Mouse (Mus musculus) forebrain, postnatal 0 days (tissue): ENCODE measurements around the gene Nsa2. TPM values are rescaled to one million over a fixed set of nuclear protein-coding genes. Genes with fewer than 3 reads are reported as not detected.
"Not testable (repeated sequence)": the region's sequence is repeated elsewhere in the genome, so short reads cannot be mapped to it uniquely, and the experiment has no call there.

Source experiments
- ATAC-seq: fragments of 200-750 bp; cut with Nextera tagmentation; 2 replicates; pipeline ENCODE4 v1.8.0; 2017; ENCODE audit warnings: mild to moderate bottlenecking, moderate library complexity
- DNase-seq: peaks from one replicate; pipeline ENCODE4 v3.0.0-alpha.2; 2015
- H3K27ac ChIP-seq: fragments of 300-500 bp; sonication (generic); 2 replicates; pipeline ENCODE4 v1.5.1; 2014; ENCODE audit warnings: low read depth, mild to moderate bottlenecking, antibody characterized with exemption, low read length, moderate library complexity, mixed read lengths
- H3K27me3 ChIP-seq: fragments of 300-500 bp; sonication (generic); 2 replicates; pipeline ENCODE4 v1.6.1; 2014; ENCODE audit warnings: mild to moderate bottlenecking, low read length, mixed read lengths; ENCODE audit not compliant: insufficient read depth
- H3K36me3 ChIP-seq: fragments of 300-500 bp; sonication (generic); 2 replicates; pipeline ENCODE4 v1.6.1; 2014; ENCODE audit warnings: mild to moderate bottlenecking, moderate library complexity; ENCODE audit not compliant: insufficient read depth
- H3K4me1 ChIP-seq: fragments of 300-500 bp; sonication (generic); 2 replicates; pipeline ENCODE4 v1.6.1; 2014; ENCODE audit warnings: antibody characterized with exemption; ENCODE audit not compliant: insufficient read depth
- H3K4me2 ChIP-seq: fragments of 300-500 bp; sonication (generic); 2 replicates; pipeline ENCODE4 v1.6.1; 2014; ENCODE audit warnings: low read depth, mild to moderate bottlenecking, moderate library complexity
- H3K4me3 ChIP-seq: fragments of 300-500 bp; sonication (generic); 2 replicates; pipeline ENCODE4 v1.5.1; 2014; ENCODE audit warnings: low read depth, low read length, mixed read lengths
- H3K9ac ChIP-seq: fragments of 300-500 bp; sonication (generic); 2 replicates; pipeline ENCODE4 v1.6.1; 2014; ENCODE audit warnings: mild to moderate bottlenecking
- H3K9me3 ChIP-seq: fragments of 300-500 bp; sonication (generic); 2 replicates; pipeline ENCODE4 v1.6.1; 2016; ENCODE audit warnings: low read length
- CTCF ChIP-seq: sonication (generic); IDR thresholded peaks from 2 replicates; pipeline ENCODE4 v1.5.1; 2016; ENCODE audit warnings: antibody characterized with exemption, control low read depth, low read depth
- WGBS: fragments of 180-500 bp; shearing (Covaris S2); extraction: QIAGEN DNeasy Blood & Tissue Kit; methylation state at CpG from one replicate; pipeline ENCODE4 v1.1.7; 2014; 5-methylcytosine and 5-hydroxymethylcytosine counted together
- polyA plus RNA-seq: library from polyadenylated mRNA; unstranded; fragments of >200 nt; fragmentation: Nextera tagmentation; extraction: Ambion mirVana; gene quantifications from 2 replicates; pipeline ENCODE4 v1.2.1, GENCODE M21; 2015
- total RNA-seq: library from RNA; depleted of rRNA; stranded (reverse); fragments of >200 nt; gene quantifications from 2 replicates; pipeline ENCODE4 v1.2.3, GENCODE M21; 2014

Nsa2 gene
- total and polyA plus RNA-seq, 2 experiments from 2014 or later, result 43.5 to 48.6 TPM

DNA sequence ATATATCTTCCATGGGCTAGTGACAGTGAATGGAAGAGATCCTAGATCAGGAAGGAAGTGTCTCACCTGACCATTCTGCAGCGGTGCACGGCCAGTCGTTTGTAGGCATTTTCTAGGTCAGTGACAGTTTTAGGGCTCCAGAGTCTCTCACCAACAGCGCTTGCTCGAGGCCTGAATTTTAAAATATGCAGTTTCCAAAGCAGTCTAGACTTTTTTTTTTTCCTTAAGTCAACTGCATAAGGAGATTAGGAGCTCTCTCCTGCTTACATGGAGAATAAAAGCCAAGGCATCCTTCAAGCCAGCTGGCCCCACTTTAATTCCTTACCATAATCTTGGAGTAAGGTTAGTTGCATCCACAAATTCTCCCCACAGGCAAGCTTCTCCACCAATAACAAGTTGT lies 39.0 kb upstream of the Nsa2 start:
- H3K9ac ChIP-seq, result no peak overlapping the region
- H3K4me1 ChIP-seq, result no peaks in the 10 kb centered on the region
- no peaks in the 10 kb centered on the region for H3K27me3 ChIP-seq
- WGBS, result 77% methylated on average over 5 of the region's 5 CpGs
- H3K4me2 ChIP-seq, result no peak overlapping the region
- peaks cover 63% of the 10 kb centered on the region for H3K36me3 ChIP-seq
- ATAC-seq (no peak), DNase-seq (no peak)
- H3K27ac ChIP-seq, result no peak overlapping the region
- TF ChIP-seq CTCF, result no peak
- H3K4me3 ChIP-seq, result no peak overlapping the region
- H3K9me3 ChIP-seq, result no peaks in the 10 kb centered on the region

DNA sequence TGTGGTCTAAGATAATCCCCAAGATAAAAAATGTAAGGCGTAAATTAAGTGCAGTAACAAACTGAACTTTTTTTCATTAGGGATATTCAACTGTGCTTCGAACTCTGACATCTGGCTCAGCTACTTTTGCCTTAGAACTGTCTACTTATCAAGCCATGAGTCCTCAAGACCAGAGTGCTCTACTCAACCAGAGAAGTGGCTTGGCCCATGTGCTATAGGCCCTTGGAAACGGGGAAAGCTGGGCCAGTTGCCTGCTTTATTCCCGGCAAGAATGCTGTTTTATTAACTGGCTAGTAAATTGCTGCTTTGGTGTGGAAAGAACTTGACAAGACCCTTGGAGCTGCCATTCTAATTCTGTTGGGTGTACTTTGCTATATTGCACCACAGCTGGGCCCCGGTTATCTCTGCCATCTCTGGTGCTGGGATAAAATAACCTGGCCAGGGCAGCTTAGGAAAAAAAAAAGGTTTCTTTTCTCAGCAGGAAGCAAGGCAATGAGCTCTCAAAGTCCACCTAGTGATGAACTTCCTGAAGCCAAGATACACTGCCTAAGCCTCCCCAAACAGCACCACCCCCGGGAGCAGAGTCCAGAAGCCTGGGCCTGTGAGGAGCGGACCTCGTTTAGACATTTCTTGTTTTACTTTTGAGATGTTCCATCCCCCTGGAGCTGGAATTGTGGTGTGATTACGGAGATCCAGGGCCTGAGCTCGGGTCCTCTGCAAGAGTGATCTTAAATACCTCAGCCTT lies 38.0 kb upstream of the Nsa2 start:
- H3K9me3 ChIP-seq, result no peaks in the 10 kb centered on the region
- H3K4me2 ChIP-seq, result no peak overlapping the region
- no peak for ATAC-seq
- no peaks in the 10 kb centered on the region for H3K27me3 ChIP-seq
- WGBS, result 80% methylated on average over 10 of the region's 10 CpGs
- no peak overlapping the region for H3K27ac ChIP-seq
- H3K4me3 ChIP-seq, result no peak overlapping the region
- no peaks in the 10 kb centered on the region for H3K4me1 ChIP-seq
- no peak overlapping the region for H3K9ac ChIP-seq
- no peak for DNase-seq
- no peak for TF ChIP-seq CTCF
- peaks cover 66% of the 10 kb centered on the region for H3K36me3 ChIP-seq

- H3K27me3 ChIP-seq, result no peaks in the 10 kb centered on the region
- peak; percentile 69 for TF ChIP-seq CTCF
- 60% methylated on average over 4 of the region's 4 CpGs for WGBS
These were observed 8.1 kb upstream of the Nsa2 start for GRCm38 (mm10) chr13:97145834-97146233.

GRCm38 (mm10) chr13:97142321-97142720 lies 4.6 kb upstream of the Nsa2 start:
- 0 out of 2 replicates have a peak, but pooled peaks cover 4% of the 10 kb centered on the region for H3K4me1 ChIP-seq
- H3K27ac ChIP-seq, result no peak overlapping the region
- H3K36me3 ChIP-seq, result peaks cover 35% of the 10 kb centered on the region
- H3K4me3 ChIP-seq, result no peak overlapping the region
- H3K4me2 ChIP-seq, result no peak overlapping the region
- WGBS, result 90% methylated on average over 7 of the region's 7 CpGs
- H3K9ac ChIP-seq, result no peak overlapping the region
- H3K27me3 ChIP-seq, result no peaks in the 10 kb centered on the region
- no peak for TF ChIP-seq CTCF
- no peak for DNase-seq
- no peaks in the 10 kb centered on the region for H3K9me3 ChIP-seq
- ATAC-seq, result no peak

More at GRCm38 (mm10) chr13:97145834-97146233, 8.1 kb upstream of the Nsa2 start:
- DNase-seq, result peak; percentile 60
- no peak overlapping the region for H3K4me3 ChIP-seq
- H3K4me2 ChIP-seq, result no peak overlapping the region
- H3K9me3 ChIP-seq, result no peaks in the 10 kb centered on the region
- no peak for ATAC-seq
- no peak overlapping the region for H3K9ac ChIP-seq
- peaks cover 60% of the 10 kb centered on the region for H3K36me3 ChIP-seq
- H3K4me1 ChIP-seq, result no peaks in the 10 kb centered on the region
- H3K27ac ChIP-seq, result no peak overlapping the region

DNA sequence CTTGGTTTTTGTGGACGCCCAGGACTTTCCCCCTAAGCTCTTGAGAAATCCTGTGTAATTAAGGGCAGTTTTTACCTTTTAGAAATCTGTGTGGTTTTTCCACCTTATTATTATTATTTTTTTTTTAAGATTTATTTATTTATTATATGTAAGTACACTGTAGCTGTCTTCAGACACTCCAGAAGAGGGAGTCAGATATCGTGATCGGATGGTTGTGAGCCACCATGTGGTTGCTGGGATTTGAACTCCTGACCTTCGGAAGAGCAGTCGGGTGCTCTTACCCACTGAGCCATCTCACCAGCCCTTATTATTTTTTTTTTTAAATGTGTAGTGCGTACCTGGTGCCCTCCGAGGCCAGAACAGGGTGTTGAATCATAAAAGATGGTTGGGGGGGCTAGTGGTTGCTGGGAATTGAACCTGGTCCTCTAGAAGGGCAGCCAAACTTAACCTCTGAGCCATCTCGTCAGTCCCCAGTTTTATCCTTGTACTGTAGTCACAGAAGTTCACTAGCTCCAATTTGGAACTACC lies 731 bp upstream of the Nsa2 start:
- Histone ChIP-seq H3K9ac (peak overlapping the region; percentile 78), H3K4me3 (peak overlapping the region; percentile 57), H3K27ac (peak overlapping the region; percentile 80), H3K4me2 (peak overlapping the region; percentile 50), H3K36me3 (peaks cover 19% of the 10 kb centered on the region)
- H3K27me3 ChIP-seq, ATAC-seq, H3K4me1 ChIP-seq, H3K9me3 ChIP-seq, DNase-seq: not testable (repeated sequence)
- WGBS, result 35% methylated on average over 8 of the region's 8 CpGs

GRCm38 (mm10) chr13:97130413-97130812 lies 7.3 kb downstream of the Nsa2 start:
- H3K27ac ChIP-seq, ATAC-seq, H3K4me2 ChIP-seq, H3K4me3 ChIP-seq, H3K27me3 ChIP-seq, DNase-seq, H3K9me3 ChIP-seq, H3K9ac ChIP-seq, H3K4me1 ChIP-seq: not testable (repeated sequence)
- no CpG with 5 or more reads among the region's 2 CpGs for WGBS
- H3K36me3 ChIP-seq, result peaks cover 20% of the 10 kb centered on the region

GRCm38 (mm10) chr13:97129654-97130053 lies 8.1 kb downstream of the Nsa2 start:
- not testable (repeated sequence) for DNase-seq, H3K9me3 ChIP-seq, H3K27me3 ChIP-seq, H3K4me1 ChIP-seq, ATAC-seq, H3K4me3 ChIP-seq, H3K27ac ChIP-seq, H3K4me2 ChIP-seq, H3K9ac ChIP-seq
- H3K36me3 ChIP-seq, result peaks cover 21% of the 10 kb centered on the region
- WGBS, result 89% methylated on average over 2 of the region's 4 CpGs
